Mouse (Mus musculus): ENCODE data around the gene Hist1h1c. TPM values are rescaled to one million over a fixed set of nuclear protein-coding genes. Genes with fewer than 3 reads are reported as not detected.

The Hist1h1c gene
- polyA plus RNA-seq, 1 experiment from 2014 or later, result 107 TPM

GRCm38 (mm10) chr13:23725213-23725612 lies 13.4 kb upstream of the Hist1h1c start:
- no peaks in the 10 kb centered on the region for H3K27me3 ChIP-seq (replicated peaks; ENCODE audit: control insufficient read depth, insufficient read depth, low read length)
- no peak for ATAC-seq
- H3K4me3 ChIP-seq (ENCODE audit: low read depth, low read length), result no peak overlapping the region
- H3K36me3 ChIP-seq (ENCODE audit: control insufficient read depth, insufficient read depth), result no peaks in the 10 kb centered on the region
- H3K9me3 ChIP-seq (ENCODE audit: control insufficient read depth), result no peaks in the 10 kb centered on the region
- no peak for TF ChIP-seq CTCF (IDR thresholded peaks at IDR 0.05; ENCODE audit: low read depth)
- H3K4me1 ChIP-seq (replicated peaks; ENCODE audit: control insufficient read depth, insufficient read depth, low read length), result no peaks in the 10 kb centered on the region
- WGBS, result no CpG with 5 or more reads among the region's 1 CpGs
- H3K27ac ChIP-seq (ENCODE audit: low read depth, low read length), result no peak overlapping the region
- no peak overlapping the region for H3K4me2 ChIP-seq (replicated peaks; ENCODE audit: low read depth)
- H3K9ac ChIP-seq (ENCODE audit: low read depth, low read length), result no peak overlapping the region

- H3K27ac ChIP-seq (ENCODE audit: low read depth, low read length), result no peak overlapping the region
These were observed 10.0 kb upstream of the Hist1h1c start for GRCm38 (mm10) chr13:23728472-23729191.

GRCm38 (mm10) chr13:23729192-23729525 lies 9.4 kb upstream of the Hist1h1c start:
- Histone ChIP-seq H3K36me3 (ENCODE audit: control insufficient read depth, insufficient read depth) (no peaks in the 10 kb centered on the region), H3K4me1 (replicated peaks; ENCODE audit: control insufficient read depth, insufficient read depth, low read length) (no peaks in the 10 kb centered on the region), H3K27me3 (replicated peaks; ENCODE audit: control insufficient read depth, insufficient read depth, low read length) (no peaks in the 10 kb centered on the region), H3K9ac (ENCODE audit: low read depth, low read length) (no peak overlapping the region), H3K4me3 (ENCODE audit: low read depth, low read length) (no peak overlapping the region), H3K27ac (ENCODE audit: low read depth, low read length) (no peak overlapping the region), H3K4me2 (replicated peaks; ENCODE audit: low read depth) (no peak overlapping the region), H3K9me3 (ENCODE audit: control insufficient read depth) (no peaks in the 10 kb centered on the region)
- no peak for ATAC-seq
- no peak for TF ChIP-seq CTCF (IDR thresholded peaks at IDR 0.05; ENCODE audit: low read depth)
- 92% methylated on average over 9 of the region's 9 CpGs for WGBS

More at GRCm38 (mm10) chr13:23728472-23729191, 10.0 kb upstream of the Hist1h1c start:
- H3K4me1 ChIP-seq (replicated peaks; ENCODE audit: control insufficient read depth, insufficient read depth, low read length), result no peaks in the 10 kb centered on the region
- H3K4me2 ChIP-seq (replicated peaks; ENCODE audit: low read depth), result no peak overlapping the region
- no peak for ATAC-seq
- no peak overlapping the region for H3K9ac ChIP-seq (ENCODE audit: low read depth, low read length)
- no peaks in the 10 kb centered on the region for H3K36me3 ChIP-seq (ENCODE audit: control insufficient read depth, insufficient read depth)
- 87% methylated on average over 18 of the region's 18 CpGs for WGBS
- H3K27me3 ChIP-seq (replicated peaks; ENCODE audit: control insufficient read depth, insufficient read depth, low read length), result no peaks in the 10 kb centered on the region
- TF ChIP-seq CTCF (IDR thresholded peaks at IDR 0.05; ENCODE audit: low read depth), result no peak
- H3K4me3 ChIP-seq (ENCODE audit: low read depth, low read length), result no peak overlapping the region
- H3K9me3 ChIP-seq (ENCODE audit: control insufficient read depth), result no peaks in the 10 kb centered on the region

GRCm38 (mm10) chr13:23729706-23730105 lies 8.9 kb upstream of the Hist1h1c start:
- Histone ChIP-seq H3K4me3 (ENCODE audit: low read depth, low read length) (no peak overlapping the region), H3K4me2 (replicated peaks; ENCODE audit: low read depth) (no peak overlapping the region), H3K9me3 (ENCODE audit: control insufficient read depth) (no peaks in the 10 kb centered on the region), H3K27ac (ENCODE audit: low read depth, low read length) (no peak overlapping the region), H3K9ac (ENCODE audit: low read depth, low read length) (no peak overlapping the region), H3K27me3 (replicated peaks; ENCODE audit: control insufficient read depth, insufficient read depth, low read length) (no peaks in the 10 kb centered on the region), H3K4me1 (replicated peaks; ENCODE audit: control insufficient read depth, insufficient read depth, low read length) (no peaks in the 10 kb centered on the region), H3K36me3 (ENCODE audit: control insufficient read depth, insufficient read depth) (no peaks in the 10 kb centered on the region)
- no peak for TF ChIP-seq CTCF (IDR thresholded peaks at IDR 0.05; ENCODE audit: low read depth)
- ATAC-seq, result no peak
- 90% methylated on average over 5 of the region's 5 CpGs for WGBS

- peak; percentile 75 for ATAC-seq
- peak overlapping the region; percentile 35 for H3K4me2 ChIP-seq (replicated peaks; ENCODE audit: low read depth)
- H3K4me1 ChIP-seq (replicated peaks; ENCODE audit: control insufficient read depth, insufficient read depth, low read length), result no peaks in the 10 kb centered on the region
- H3K4me3 ChIP-seq (ENCODE audit: low read depth, low read length), result no peak overlapping the region
- H3K9ac ChIP-seq (ENCODE audit: low read depth, low read length), result no peak overlapping the region
- no peak overlapping the region for H3K27ac ChIP-seq (ENCODE audit: low read depth, low read length)
- 17% methylated on average over 8 of the region's 8 CpGs for WGBS
- H3K36me3 ChIP-seq (ENCODE audit: control insufficient read depth, insufficient read depth), result no peaks in the 10 kb centered on the region
- no peak for TF ChIP-seq CTCF (IDR thresholded peaks at IDR 0.05; ENCODE audit: low read depth)
- no peaks in the 10 kb centered on the region for H3K27me3 ChIP-seq (replicated peaks; ENCODE audit: control insufficient read depth, insufficient read depth, low read length)
- H3K9me3 ChIP-seq (ENCODE audit: control insufficient read depth), result no peaks in the 10 kb centered on the region
These were observed 8.1 kb upstream of the Hist1h1c start for GRCm38 (mm10) chr13:23730479-23730878.

- H3K4me2 ChIP-seq (replicated peaks; ENCODE audit: low read depth), result no peak overlapping the region
- no peaks in the 10 kb centered on the region for H3K9me3 ChIP-seq (ENCODE audit: control insufficient read depth)
- no peaks in the 10 kb centered on the region for H3K27me3 ChIP-seq (replicated peaks; ENCODE audit: control insufficient read depth, insufficient read depth, low read length)
- ATAC-seq, result no peak
- no peaks in the 10 kb centered on the region for H3K4me1 ChIP-seq (replicated peaks; ENCODE audit: control insufficient read depth, insufficient read depth, low read length)
- H3K4me3 ChIP-seq (ENCODE audit: low read depth, low read length), result no peak overlapping the region
- peak; percentile 93 for TF ChIP-seq CTCF (IDR thresholded peaks at IDR 0.05; ENCODE audit: low read depth)
- no peak overlapping the region for H3K27ac ChIP-seq (ENCODE audit: low read depth, low read length)
- WGBS, result 23% methylated on average over 8 of the region's 8 CpGs
- no peaks in the 10 kb centered on the region for H3K36me3 ChIP-seq (ENCODE audit: control insufficient read depth, insufficient read depth)
- H3K9ac ChIP-seq (ENCODE audit: low read depth, low read length), result no peak overlapping the region
These were observed 6.3 kb upstream of the Hist1h1c start for GRCm38 (mm10) chr13:23732156-23732804.

Measured in intestine, postnatal 0 days (tissue).